Mouse (Mus musculus): Measurements from ENCODE around the gene Gon4l. TPM values are rescaled to one million over a fixed set of nuclear protein-coding genes. Genes with fewer than 3 reads are reported as not detected.

Gene Gon4l
- 28.2 TPM for polyA plus RNA-seq (2015; fragmentation: Illumina TruSeq; extraction: RNeasy Lipid Tissue Mini Kit (QIAGEN cat#74804); ENCODE audit: low read depth, low replicate concordance)

DNA sequence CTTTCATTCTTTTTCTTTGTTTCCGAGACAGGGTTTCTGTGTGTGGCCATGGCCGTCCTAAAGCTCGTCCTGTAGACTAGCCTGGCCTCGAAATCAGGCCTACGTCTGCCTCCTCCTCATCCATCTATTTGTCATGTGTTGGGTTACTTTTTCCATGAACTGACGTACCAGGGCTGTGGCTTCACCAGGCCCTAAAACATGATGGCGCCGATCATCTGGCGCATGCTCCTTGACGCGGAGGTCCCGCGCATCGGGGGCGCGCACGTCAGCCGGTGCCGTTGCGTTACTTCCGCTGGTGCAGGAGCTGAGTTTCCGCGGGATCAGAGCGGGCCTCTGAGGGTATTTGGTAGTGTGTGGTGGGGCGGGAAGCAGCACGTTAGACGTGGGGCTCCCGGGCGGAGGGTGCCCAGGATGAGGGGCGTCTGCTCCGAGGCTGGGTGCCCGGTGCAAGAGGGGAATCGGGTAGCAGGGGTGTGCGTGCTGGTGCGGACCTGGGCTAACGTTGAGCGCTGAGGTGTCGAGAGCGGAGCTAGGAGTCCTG lies at the start of gene Gon4l:
Gene Gon4l, plus strand, starts transcription at position 281 of the 541 bp plus-strand sequence.

DNA sequence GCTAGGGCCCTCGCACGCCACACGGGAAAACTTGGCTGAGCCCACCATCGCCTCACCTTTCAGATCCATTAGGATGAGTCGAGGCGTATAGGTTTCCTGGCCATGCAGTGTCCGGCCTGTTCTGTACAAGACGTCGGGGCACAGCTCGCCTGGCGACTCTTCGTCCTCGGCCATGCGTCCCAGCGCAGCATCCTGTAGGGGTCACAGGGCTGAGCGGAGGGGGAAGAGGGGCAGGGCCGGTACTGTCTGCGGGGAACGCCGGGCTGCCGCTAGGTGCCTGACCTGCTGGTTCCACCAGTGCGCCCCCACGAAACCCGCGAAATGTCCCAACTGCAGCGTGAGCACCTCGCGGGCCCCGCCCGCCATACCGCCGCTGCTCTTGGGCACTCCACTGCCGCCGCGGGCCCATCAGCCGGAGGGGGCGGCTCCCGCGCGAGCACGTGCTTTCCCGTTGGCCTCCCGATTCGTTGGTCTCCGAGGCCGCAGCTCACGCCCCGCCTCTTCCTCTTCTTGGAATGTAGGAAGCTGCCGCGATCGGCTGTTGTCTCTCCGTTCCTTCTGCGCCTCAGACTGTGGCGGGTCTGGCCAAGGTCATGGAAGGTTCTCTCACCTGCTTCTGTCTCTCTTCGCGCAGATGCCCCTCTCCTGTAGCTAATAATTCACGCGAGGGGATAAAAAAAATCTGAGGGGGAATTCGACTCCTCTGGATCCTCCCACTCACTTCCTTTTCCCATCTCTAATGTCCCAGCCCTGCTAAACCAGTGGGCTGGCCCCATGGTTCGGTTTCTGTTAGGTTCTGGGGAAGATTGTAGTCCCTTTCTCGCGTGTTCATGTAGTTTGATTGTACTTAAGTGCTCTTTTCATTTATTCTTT lies 78.7 kb downstream of the Gon4l start, which contains the start of gene Msto1:
Gene Msto1, minus strand, starts transcription at position 489 of the 873 bp plus-strand sequence.

DNA sequence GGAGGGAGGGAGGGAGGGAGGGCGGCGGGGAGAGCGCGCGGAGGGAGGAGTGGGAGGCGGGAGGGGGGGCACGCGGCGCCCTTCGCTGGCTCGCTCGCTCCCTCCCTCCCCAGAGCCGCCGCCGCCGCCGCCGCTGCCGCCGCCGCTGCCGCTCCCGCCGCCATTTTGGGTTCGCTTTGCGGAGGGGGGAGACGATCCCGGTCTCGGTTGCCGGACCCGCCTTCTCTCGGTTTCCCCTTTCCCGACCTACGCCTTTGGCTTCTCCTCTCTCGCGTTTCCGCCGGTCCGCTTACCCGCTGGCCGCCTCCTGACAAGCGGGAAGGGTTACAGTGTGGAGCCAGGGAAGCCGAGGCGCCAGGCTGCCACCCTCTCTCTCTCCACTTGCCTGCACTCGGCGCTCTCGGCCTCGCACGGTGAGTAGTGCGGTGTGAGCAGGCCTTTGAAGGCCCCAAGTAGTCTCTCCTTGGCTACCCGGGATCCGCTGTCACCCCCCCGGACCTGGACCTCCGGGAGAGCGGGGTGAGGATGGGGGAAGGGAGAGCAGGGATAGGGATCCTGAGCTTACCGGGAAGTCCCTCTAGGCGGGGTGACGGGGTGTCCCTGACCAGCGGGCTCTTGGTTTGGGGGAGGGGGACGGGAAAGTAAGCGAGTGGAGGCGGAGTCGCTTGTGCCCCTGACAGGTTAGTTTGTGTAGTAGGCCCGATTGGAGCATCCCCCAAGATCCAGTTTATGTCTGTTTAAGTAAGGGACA lies 115.7 kb downstream of the Gon4l start, which contains the start of the genes Ash1l and Dap3:
Gene Ash1l, plus strand, starts transcription at position 47 of the 751 bp plus-strand sequence.
Gene Dap3, minus strand, starts transcription at position 606 of the 751 bp plus-strand sequence.

Other genes with a start within 250 kb of the Gon4l start
- gene Arhgef2, start 229.3 kb upstream of the Gon4l start, polyA plus RNA-seq (2015; fragmentation: Illumina TruSeq; extraction: RNeasy Lipid Tissue Mini Kit (QIAGEN cat#74804); ENCODE audit: low read depth, low replicate concordance) = 156 TPM
- gene Rxfp4, start 182.1 kb upstream of the Gon4l start, polyA plus RNA-seq (2015; fragmentation: Illumina TruSeq; extraction: RNeasy Lipid Tissue Mini Kit (QIAGEN cat#74804); ENCODE audit: low read depth, low replicate concordance) = not detected
- gene Khdc4, start 149.4 kb upstream of the Gon4l start, polyA plus RNA-seq (2015; fragmentation: Illumina TruSeq; extraction: RNeasy Lipid Tissue Mini Kit (QIAGEN cat#74804); ENCODE audit: low read depth, low replicate concordance) = 46.0 TPM
- 64.1 TPM for gene Rit1, start 118.4 kb upstream of the Gon4l start, polyA plus RNA-seq (2015; fragmentation: Illumina TruSeq; extraction: RNeasy Lipid Tissue Mini Kit (QIAGEN cat#74804); ENCODE audit: low read depth, low replicate concordance)
- 414 TPM for gene Syt11, start 60.1 kb upstream of the Gon4l start, polyA plus RNA-seq (2015; fragmentation: Illumina TruSeq; extraction: RNeasy Lipid Tissue Mini Kit (QIAGEN cat#74804); ENCODE audit: low read depth, low replicate concordance)
- gene Msto1, start 78.8 kb downstream of the Gon4l start, polyA plus RNA-seq (2015; fragmentation: Illumina TruSeq; extraction: RNeasy Lipid Tissue Mini Kit (QIAGEN cat#74804); ENCODE audit: low read depth, low replicate concordance) = 20.6 TPM
- gene Ash1l, start 115.4 kb downstream of the Gon4l start, polyA plus RNA-seq (2015; fragmentation: Illumina TruSeq; extraction: RNeasy Lipid Tissue Mini Kit (QIAGEN cat#74804); ENCODE audit: low read depth, low replicate concordance) = 33.9 TPM
- 140 TPM for gene Dap3, start 116.0 kb downstream of the Gon4l start, polyA plus RNA-seq (2015; fragmentation: Illumina TruSeq; extraction: RNeasy Lipid Tissue Mini Kit (QIAGEN cat#74804); ENCODE audit: low read depth, low replicate concordance)

Measured in brain, adult 10 weeks (tissue).